Mouse (Mus musculus) regulatory T cell (primary cell): Measurements from ENCODE around the gene Rdm1.
"Not testable (repeated sequence)": the region's sequence is repeated elsewhere in the genome, so short reads cannot be mapped to it uniquely, and the experiment has no call there.

ENCODE experiments used
- in situ Hi-C: fragments of 300-600 bp; cut with MboI, MseI; formaldehyde crosslinking; loops from one replicate; pipeline ENCODE4 v1.15.1; 2025; ENCODE audit warnings: high pct_unique_total_duplicates

Gene Rdm1

DNA sequence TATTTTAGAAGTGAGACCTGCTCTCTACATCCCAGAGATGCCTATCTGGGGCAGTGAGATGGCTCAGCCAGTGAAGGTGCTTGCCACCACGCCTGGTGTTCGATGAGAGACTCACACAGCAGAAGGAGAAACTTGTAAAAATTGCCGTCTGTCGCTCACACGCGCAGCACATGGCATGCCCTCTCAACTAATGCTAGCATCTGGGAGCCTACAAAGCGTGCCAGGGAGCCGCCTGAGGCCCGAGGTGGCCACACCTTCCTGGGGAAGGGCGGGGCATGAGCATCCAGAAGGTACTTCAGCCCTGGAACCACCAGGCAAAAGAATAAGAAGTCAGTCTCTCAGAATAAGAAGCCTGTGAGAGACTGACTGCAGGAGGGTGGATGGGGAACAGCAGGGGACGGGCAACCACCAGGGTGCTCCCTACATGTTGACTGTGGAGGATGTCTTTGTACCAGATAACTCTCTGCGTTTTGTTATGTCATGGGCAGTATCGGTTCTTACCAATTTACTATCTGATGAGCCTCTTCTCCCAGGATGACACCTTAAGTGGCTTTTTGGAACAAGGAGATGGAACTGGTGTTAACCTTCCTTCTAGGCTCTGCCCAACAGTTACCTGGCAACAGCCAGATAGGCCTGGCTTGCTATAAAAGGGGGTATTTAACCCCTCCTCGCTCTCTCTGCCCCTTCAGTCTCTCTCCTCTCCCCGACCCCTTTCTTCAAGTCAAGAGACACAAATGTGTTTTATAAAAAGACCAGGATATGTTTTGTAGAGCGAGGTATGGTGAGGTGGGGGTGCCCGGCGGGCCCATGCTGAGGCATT lies 9.8 kb upstream of the Rdm1 start:
- in situ Hi-C loops, result no loop called here

DNA sequence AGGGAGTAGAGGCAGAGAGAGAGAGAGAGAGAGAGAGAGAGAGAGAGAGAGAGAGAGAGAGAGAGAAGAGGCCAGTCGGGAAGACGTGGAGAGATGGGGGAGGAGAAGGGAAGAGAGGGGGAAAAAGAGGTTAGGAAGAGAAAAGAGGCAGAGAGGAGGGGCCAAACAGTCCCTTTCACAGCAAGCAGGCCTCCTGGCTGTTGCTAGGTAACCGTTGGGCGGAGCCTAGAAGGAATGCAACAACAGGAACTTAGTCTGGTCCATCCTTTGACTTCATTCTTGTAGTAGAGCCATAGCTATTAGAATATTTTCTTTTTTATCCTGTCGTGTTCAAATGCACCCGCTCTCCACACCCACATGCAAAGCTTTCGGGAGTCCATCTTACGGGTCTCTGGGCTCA lies 9.1 kb upstream of the Rdm1 start:
- in situ Hi-C loops, result no loop called here

DNA sequence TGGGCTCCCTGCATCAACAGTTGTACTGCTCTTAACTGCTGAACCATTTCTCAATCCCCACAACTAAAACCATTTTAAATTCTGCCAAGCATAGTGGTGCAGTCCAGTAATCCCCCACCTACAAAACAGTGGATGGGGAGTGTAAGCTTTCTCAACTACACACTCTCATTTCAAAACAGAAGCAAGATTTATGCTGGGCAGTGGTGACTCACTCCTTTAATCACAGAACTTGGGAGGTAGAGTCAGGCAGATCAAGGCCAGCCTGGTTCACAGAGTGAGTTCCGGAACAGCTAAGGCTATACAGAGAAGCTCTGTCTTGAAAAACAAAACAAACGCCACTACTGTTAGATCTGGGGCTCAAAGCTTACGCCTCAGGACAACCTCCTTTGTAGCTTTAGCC lies 8.4 kb upstream of the Rdm1 start:
- in situ Hi-C loops, result no loop called here

DNA sequence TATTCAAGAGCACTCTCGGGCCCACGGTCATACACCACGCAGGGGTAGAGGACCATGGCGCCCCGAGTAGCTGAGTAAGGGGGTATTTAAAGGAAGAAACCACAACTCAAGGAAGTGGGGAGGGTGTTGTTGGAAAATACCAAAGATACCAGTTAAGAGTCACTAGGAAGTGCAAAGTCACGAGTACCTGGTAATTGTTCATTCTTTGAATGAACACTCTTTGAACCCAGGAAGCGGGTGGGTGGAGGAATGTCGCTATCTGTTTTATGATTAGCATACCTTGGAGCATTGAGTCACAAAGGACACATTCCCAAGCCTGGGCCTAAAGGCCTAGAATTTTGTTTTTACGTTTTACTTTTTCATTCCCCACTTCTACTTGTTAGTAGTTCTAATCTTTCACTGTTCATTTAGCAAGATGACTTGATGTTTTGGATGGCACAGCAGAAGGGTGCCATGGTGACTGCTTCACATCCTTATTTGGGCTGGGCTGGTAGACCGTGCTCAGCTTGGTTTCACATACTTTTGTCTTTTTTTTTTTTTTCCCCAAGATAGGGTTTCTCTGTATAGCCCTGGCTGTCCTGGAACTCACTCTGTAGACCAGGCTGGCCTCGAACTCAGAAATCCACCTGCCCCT lies 6.9 kb upstream of the Rdm1 start:
- in situ Hi-C loops, result not testable (repeated sequence)

DNA sequence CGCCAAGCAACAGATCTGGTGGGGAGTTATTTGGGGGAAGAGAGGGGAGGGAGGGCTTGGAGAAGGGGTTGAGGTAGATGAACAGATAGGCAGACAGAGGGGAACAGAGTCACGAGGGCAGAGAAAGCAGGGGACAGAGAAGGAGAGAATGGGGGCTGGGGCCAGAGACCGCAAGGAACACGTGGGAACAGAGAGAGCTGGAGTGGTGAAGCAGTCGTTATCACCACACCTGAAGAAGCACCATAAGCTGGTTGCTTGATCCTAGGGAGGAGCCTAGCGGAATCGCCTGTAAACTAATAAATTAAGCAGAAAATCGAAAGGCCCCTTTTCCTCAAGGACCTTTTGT lies 373 bp upstream of the Rdm1 start:
- in situ Hi-C loops, result no loop called here

DNA sequence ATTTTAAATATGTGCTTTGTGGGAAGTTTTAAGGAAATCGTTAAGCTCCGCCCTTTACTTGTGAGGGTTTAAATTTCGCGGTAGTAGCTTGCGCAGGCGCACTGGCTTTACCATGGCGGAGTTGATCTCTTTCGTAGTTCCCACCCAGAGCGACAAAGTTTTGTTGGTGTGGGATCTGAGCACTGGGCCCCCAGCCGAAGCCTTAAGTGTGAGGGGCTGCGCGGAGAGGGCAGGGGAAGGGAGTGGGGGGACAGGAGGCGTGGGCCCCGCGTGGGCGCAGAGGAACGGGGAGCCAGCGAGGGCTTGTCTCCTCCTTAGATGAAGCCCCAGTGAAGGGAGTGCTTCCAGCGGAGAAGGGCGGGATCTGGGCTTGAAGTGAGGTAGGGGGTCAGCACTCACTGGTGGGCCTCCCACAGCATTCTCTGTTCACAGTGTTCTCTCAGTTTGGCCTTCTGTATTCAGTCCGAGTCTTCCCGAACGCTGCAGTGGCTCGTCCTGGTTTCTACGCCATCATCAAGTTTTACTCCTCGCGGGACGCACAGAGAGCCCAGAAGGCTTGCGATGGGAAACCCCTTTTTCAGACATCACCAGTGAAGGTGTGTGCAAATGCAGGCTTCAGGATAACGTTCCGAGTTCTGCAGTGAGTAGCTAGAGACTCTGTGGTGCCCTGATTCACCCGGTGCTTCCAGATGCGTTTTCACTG lies 1.0 kb downstream of the Rdm1 start:
- in situ Hi-C loops, result no loop called here

DNA sequence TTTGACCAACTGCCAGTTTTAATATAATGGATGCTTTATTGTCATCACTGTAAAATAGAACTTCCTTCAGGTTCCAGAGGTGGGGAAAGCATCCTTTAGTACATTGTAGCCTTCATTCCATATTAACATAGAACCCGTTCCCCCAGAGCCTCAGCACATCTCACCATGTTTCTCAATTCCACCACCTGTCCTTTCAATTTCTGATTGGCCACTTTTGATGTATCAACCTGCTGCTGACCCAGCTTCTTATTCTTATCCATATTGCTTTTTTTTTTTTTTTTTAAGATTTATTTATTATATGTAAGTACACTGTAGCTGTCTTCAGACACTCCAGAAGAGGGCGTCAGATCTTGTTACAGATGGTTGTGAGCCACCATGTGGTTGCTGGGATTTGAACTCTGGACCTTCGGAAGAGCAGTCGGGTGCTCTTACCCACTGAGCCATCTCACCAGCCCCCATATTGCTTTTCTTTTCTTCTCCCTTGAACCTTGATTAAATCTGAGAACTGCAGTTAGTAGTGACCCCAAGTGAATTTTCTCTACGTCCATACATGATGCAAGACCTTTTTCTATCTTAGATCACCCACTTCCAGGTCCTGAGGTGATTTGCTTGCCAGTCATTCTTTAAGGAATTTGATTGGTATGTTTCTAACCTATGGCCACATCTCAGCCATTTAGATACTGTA lies 1.9 kb downstream of the Rdm1 start:
- in situ Hi-C loops, result not testable (repeated sequence)

DNA sequence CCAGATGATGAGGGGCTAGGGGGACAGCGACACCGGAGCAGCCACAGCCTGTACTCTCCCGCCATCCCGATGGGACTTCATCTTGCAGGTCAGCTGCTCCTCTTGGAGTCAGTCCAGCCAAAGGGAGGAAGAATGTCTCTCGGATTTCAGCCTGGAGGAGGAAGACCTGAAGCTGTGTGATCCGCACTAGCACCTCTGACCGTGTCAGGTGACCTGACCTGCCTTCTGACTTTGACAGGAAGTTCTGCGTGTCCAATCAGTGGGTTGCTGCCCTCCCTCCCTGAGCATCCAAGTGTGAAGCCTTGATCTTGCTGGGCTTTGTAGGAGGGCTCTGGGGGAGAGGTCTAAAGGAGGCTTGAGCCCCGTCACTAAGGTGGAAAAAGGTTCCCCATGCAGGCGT lies 8.7 kb downstream of the Rdm1 start:
- in situ Hi-C loops, result no loop called here

DNA sequence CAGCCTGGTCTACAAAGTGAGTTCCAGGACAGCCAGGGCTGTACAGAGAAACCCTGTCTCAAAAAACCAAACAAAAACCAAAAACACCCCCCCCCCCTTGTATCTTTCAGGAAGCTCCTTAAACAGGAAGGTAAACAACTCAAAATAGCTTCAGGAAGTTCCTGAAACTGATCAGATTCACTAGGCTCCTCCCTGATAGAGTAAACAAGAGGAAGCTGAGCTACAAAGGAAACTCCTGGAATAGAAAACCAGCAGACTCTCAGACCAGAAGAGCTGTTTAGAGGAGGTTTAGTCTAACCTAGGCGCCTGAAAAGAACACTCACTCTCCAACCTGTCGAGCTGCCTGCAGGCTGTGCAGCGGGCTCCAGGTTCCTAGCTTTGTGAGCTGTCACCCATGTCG lies 12.8 kb downstream of the Rdm1 start:
- in situ Hi-C loops, result no loop called here

DNA sequence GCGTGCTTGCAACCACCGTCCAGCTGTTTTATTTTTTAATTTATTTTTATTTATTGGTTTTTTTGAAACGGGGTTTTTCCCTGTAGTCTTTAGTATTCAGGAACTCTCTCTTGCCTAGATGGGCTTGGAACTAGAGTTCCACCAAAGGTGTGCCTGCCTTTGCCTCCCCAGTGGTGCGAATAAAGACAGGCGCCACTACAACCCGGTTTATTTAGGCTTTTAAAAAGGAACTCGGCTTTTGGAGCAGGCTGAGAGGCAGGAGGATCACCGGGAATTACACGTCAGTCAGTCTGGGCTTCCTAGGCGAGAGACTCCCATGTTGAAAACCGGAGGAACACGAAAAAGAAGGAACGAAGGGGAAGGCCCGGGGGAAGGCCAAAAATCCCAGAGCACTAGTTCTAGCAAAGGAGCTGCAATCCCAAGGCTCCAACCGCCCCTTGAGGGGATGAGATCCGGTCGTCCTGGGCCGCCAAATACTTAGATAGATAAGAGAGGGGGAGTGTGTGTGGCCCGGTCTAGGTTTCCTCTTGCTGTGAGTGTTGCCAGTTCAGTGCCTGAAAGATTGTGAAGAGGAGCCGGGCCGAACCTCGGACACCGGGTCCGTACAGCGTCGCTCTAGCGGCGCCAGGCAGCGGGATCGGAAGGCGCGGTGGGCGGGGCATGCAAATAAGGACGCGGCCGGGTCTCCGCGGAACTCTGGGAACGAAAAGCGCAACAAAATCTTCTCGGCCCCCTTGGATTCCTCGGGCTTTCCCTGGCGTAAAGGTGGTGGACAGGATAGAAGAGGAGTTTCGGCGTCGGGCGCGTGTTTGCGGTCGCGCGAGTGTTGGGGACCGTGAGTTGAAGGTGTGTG lies 14.1 kb downstream of the Rdm1 start:
- in situ Hi-C loops, result not testable (repeated sequence)

DNA sequence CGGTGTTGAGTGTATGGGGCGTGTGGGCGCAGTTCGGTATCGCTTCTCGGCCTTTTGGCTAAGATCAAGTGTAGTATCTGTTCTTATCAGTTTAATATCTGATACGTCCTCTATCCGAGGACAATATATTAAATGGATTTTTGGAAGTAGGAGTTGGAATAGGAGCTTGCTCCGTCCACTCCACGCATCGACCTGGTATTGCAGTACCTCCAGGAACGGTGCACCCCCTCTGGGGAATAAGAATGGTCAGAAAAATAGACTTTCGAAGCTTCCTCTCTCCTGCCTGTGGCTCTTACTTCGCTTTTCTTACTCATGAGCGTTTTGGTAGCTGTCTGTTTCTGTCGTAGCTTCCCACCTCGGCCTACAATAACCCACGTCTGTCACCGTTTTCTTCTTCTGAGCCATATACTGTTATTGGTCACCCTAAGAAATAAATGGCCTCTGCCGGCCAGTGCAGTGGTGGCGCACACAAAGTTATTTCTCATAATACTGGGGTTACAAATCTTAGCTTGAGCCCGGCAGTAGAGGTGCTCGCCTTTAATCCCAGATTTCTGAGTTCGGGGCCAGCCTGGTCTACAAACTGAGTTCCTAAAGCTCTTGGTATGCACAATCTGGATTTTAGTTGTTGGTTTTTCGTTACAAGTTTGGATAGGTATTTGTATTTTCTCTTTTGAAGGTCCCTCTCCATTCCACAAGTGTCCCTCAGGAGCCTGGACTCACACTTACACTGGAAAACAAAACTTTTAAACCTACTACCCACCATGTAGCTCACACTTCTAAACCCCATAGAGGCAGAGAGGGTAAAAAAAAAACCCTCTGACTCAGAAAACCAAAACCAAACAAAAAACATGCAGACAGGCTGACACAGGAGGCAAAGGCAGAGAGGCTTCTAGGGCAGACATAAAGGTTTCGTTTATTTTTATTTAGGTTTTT lies 15.0 kb downstream of the Rdm1 start:
- in situ Hi-C loops, result not testable (repeated sequence)

DNA sequence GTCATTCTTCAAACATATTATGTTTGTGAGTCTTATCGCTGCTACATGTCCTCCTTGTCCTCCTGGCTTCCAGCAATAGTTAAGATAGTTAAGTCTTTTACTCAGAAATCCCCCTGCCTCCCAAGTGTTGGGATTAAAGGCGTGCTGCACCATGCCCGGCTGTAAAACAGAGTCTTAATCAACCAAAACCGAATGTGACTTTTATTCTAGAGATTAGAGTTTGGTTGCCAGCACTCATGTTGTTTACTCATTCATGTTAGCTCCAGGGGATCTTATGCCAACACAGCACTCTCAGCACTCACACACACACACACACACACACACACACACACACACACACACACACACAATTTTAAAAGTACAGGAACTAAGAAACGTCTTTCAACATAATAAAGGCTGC lies 15.9 kb downstream of the Rdm1 start:
- in situ Hi-C loops, result no loop called here

DNA sequence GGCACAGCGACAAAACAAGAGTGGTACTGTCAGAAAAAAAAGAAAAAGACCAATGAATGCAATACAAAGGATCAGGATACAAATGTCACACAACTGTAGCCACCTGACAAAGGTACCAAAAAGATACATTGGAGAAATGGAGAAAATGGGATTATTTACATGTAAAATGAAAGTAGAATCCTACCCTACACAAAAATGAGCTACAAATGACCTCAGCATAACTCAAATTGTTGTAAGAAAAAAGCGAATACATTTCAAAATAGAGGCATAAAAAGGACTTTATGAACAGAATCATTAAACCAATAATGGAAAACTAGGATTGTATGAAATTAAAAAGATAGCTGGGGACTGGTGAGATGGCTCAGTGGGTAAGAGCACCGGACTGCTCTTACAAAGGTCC lies 17.6 kb downstream of the Rdm1 start:
- in situ Hi-C loops, result no loop called here

DNA sequence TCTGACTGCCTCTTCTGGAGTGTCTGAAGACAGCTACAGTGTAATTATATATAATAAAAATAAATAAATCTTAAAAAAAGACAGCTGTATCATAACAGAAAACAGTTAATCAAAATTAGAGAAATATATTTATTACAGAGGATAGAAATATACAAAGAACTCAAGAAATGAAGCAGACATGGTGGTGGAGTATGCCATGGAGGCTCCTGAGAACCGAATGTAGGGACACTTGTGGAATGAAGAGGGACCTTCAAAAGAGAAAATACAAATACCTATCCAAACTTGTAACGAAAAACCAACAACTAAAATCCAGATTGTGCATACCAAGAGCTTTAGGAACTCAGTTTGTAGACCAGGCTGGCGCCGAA lies 18.0 kb downstream of the Rdm1 start:
- in situ Hi-C loops, result not testable (repeated sequence)

DNA sequence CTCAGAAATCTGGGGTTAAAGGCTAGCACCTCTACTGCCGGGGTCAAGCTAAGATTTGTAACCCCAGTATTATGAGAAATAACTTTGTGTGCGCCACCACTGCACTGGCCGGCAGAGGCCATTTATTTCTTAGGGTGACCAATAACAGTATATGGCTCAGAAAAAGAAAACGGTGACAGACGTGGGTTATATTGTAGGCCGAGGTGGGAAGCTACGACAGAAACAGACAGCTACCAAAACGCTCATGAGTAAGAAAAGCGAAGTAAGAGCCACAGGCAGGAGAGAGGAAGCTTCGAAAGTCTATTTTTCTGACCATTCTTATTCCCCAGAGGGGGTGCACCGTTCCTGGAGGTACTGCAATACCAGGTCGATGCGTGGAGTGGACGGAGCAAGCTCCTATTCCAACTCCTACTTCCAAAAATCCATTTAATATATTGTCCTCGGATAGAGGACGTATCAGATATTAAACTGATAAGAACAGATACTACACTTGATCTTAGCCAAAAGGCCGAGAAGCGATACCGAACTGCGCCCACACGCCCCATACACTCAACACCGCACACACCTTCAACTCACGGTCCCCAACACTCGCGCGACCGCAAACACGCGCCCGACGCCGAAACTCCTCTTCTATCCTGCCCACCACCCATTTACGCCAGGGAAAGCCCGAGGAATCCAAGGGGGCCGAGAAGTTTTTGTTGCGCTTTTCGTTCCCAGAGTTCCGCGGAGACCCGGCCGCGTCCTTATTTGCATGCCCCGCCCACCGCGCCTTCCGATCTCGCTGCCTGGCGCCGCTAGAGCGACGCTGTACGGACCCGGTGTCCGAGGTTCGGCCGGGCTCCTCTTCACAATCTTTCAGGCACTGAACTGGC lies 18.7 kb downstream of the Rdm1 start:
- in situ Hi-C loops, result not testable (repeated sequence)

DNA sequence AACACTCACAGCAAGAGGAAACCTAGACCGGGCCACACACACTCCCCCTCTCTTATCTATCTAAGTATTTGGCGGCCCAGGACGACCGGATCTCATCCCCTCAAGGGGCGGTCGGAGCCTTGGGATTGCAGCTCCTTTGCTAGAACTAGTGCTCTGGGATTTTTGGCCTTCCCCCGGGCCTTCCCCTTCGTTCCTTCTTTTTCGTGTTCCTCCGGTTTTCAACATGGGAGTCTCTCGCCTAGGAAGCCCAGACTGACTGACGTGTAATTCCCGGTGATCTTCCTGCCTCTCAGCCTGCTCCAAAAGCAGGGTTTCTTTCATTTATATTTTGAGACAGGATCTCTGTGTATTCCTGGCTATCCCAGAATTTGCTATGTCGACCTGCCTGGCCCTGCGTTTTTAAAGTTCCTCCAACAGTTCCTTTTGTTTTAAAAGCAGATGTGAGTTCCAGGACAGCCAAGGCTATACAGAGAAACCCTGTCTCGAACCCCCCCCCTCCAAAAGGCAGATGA lies 19.3 kb downstream of the Rdm1 start:
- in situ Hi-C loops, result not testable (repeated sequence)

DNA sequence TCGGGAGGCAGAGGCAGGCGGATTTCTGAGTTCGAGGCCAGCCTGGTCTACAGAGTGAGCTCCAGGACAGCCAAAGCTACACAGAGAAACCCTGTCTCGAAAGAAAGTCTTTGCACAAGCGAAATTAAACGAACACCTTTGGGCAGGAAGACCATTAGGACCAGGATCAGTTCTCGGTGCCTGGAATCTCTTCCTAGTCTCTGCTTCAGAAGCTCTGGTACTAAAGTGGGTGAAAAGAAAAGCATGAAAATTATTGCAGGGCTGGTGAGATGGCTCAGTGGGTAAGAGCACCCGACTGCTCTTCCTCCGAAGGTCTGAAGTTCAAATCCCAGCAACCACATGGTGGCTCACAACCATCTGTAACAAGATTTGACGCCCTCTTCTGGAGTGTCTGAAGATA lies 20.1 kb downstream of the Rdm1 start:
- in situ Hi-C loops, result not testable (repeated sequence)

DNA sequence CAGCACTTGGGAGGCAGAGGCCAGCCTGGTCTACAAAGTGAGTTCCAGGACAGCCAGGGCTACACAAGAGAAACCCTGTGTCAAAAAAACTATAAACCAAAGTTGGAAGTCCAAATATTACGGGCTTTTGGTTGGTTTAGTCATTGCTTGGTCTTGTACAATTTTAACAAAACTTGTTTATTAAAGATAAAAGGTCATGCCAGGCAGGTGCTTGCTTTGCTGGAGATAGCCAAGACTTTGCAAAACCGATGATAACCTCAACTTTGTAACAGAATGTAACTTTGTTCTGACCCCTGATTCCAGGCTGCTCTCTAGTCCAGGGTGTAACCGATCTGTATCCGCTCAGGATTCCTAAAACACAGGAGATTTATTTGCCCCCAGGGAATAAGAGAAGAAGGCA lies 29.4 kb downstream of the Rdm1 start:
- in situ Hi-C loops, result no loop called here

DNA sequence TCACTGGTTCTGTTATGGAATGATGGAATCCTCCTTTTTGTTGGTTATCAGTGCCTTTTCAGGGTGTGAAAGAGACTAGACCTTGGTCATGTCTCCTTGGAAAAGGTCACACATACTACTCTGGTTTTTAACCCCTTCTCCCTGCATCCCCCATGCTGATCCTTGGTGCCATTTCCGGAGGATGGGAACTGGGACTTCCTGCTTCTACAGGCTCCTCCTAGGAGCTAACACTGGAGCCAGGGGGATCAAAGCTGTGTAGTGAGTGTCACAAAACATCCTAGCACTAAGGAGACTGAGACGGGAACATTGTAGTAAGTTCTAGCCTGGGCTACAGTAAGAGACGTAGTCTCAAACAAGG lies 30.5 kb downstream of the Rdm1 start:
- in situ Hi-C loops, result no loop called here
